Mouse (Mus musculus) cortical plate, adult 2 months (tissue): Measurements from ENCODE around the gene Lpgat1.

ENCODE experiments used
- CTCF ChIP-seq: fragments of 200-500 bp; IDR thresholded peaks from 2 replicates; pipeline ENCODE4 v1.5.1; 2011; ENCODE audit warnings: mild to moderate bottlenecking, control low read depth, low read length; ENCODE audit not compliant: insufficient read depth; ENCODE audit errors: extremely low read depth
- POLR2A ChIP-seq: fragments of 200-500 bp; IDR thresholded peaks from 2 replicates; pipeline ENCODE4 v1.6.1; 2011; ENCODE audit warnings: mild to moderate bottlenecking, low read length, control low read depth; ENCODE audit not compliant: insufficient read depth; ENCODE audit errors: extremely low read depth

GRCm38 (mm10) chr1:191811774-191812173 is 94.1 kb downstream of the Lpgat1 start:
- TF ChIP-seq POLR2A = no peak
- no peak for TF ChIP-seq CTCF
